Mouse (Mus musculus) midbrain, embryonic 10.5 days (tissue): ENCODE data around the gene Arsg. TPM values are rescaled to one million over a fixed set of nuclear protein-coding genes. Genes with fewer than 3 reads are reported as not detected.
"Not testable (repeated sequence)": the region's sequence is repeated elsewhere in the genome, so short reads cannot be mapped to it uniquely, and the experiment has no call there.

Experiments
- DNase-seq: peaks from one replicate; pipeline ENCODE4 v3.0.0-alpha.2; 2017; ENCODE audit warnings: low spot score
- H3K27ac ChIP-seq: fragments of 300-500 bp; sonication (generic); replicated peaks from 2 replicates; pipeline ENCODE4 v1.5.1; 2016; ENCODE audit warnings: mild to moderate bottlenecking
- H3K27me3 ChIP-seq: fragments of 300-500 bp; sonication (generic); 2 replicates; pipeline ENCODE4 v1.6.1; 2016; ENCODE audit warnings: low read depth, mild to moderate bottlenecking; ENCODE audit not compliant: poor library complexity, severe bottlenecking
- H3K36me3 ChIP-seq: fragments of 300-500 bp; sonication (generic); 2 replicates; pipeline ENCODE4 v1.6.1; 2016; ENCODE audit warnings: mild to moderate bottlenecking, moderate library complexity
- H3K4me1 ChIP-seq: fragments of 300-500 bp; sonication (generic); 2 replicates; pipeline ENCODE4 v1.6.1; 2016
- H3K4me3 ChIP-seq: fragments of 300-500 bp; sonication (generic); 2 replicates; pipeline ENCODE4 v1.5.1; 2016; ENCODE audit warnings: mild to moderate bottlenecking, moderate library complexity
- H3K9me3 ChIP-seq: fragments of 300-500 bp; sonication (generic); replicated peaks from 2 replicates; pipeline ENCODE4 v1.6.1; 2016; ENCODE audit warnings: mild to moderate bottlenecking
- WGBS: fragments of 180-500 bp; shearing (Covaris S2); methylation state at CpG from one replicate; pipeline ENCODE4 v1.1.7; 2016; 5-methylcytosine and 5-hydroxymethylcytosine counted together
- polyA plus RNA-seq: library from polyadenylated mRNA; unstranded; fragments of >200 nt; fragmentation: Nextera tagmentation; extraction: Ambion mirVana; gene quantifications from 2 replicates; pipeline ENCODE4 v1.2.1, GENCODE M21; 2016

The Arsg gene
- polyA plus RNA-seq, 1 experiment from 2014 or later, result 1.9 TPM

DNA sequence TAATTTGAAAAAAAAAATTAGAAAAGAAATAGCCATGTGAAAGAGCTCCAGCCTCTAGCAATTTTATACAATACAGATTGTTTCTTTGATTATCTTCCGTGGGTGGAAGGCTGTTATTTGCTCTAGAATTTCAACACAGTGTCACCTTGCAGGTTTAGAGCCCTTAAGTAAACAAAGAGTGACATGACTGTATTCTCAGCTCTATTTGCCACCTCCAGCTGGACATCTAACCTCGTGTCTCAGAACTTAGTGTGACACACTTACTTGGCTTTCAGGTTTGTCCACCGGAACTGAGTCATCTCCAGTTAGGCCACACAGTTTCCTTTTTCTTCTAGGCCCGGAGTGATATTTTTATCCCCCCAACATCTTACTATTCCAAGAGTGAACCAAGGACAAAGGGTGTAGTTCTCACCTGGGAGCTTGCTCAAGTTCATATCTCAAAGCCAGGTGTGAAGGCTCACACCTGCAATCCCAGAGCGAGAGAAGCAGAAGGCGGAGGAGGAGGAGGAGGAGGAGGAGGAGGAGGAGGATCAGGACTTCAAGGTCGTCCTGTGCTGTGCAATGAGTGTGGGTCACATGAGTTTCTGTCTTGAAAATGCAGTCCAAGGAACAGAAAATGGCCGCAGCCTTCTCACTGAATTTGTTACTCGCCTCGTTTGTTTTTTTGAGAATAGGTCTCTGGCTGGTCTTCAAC lies 15.0 kb downstream of the Arsg start:
- Histone ChIP-seq H3K4me1 (peaks cover 7% of the 10 kb centered on the region), H3K36me3 (no peaks in the 10 kb centered on the region), H3K9me3 (no peaks in the 10 kb centered on the region), H3K27ac (no peak overlapping the region), H3K27me3 (no peaks in the 10 kb centered on the region), H3K4me3 (no peak overlapping the region)
- DNase-seq, result no peak
- WGBS, result 83% methylated on average over 10 of the region's 10 CpGs

DNA sequence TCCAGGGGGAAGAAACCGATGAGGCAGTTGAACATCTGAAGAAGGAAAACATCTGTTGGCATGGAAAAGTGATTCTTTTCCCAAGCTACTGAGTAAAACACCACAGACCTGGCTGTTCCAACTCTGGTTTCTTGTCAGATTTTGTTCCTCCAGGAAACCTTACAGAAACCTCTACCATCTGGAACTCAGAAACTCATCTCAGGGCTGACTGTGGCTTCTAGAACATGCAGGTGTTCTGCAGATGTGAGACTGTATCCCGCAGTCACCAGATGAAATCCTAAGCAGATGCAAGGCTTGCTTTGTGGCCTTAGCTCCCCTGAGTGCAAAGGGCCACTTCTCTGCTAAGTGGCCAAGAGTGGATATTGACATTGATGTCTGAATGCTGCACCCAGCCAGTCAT lies 16.6 kb downstream of the Arsg start:
- Histone ChIP-seq H3K4me3 (no peak overlapping the region), H3K27ac (no peak overlapping the region), H3K9me3 (no peaks in the 10 kb centered on the region), H3K4me1 (peaks cover 10% of the 10 kb centered on the region), H3K27me3 (no peaks in the 10 kb centered on the region), H3K36me3 (no peaks in the 10 kb centered on the region)
- 83% methylated on average over 2 of the region's 2 CpGs for WGBS
- no peak for DNase-seq

GRCm38 (mm10) chr11:109491844-109492243 lies 18.7 kb downstream of the Arsg start:
- no peak overlapping the region for H3K27ac ChIP-seq
- H3K4me1 ChIP-seq, result peaks cover 30% of the 10 kb centered on the region
- WGBS, result 83% methylated on average over 4 of the region's 4 CpGs
- no peak for DNase-seq
- H3K9me3 ChIP-seq, result no peaks in the 10 kb centered on the region
- no peaks in the 10 kb centered on the region; the same call in 1 of the 2 replicates for H3K27me3 ChIP-seq
- H3K4me3 ChIP-seq, result no peak overlapping the region
- no peaks in the 10 kb centered on the region for H3K36me3 ChIP-seq

DNA sequence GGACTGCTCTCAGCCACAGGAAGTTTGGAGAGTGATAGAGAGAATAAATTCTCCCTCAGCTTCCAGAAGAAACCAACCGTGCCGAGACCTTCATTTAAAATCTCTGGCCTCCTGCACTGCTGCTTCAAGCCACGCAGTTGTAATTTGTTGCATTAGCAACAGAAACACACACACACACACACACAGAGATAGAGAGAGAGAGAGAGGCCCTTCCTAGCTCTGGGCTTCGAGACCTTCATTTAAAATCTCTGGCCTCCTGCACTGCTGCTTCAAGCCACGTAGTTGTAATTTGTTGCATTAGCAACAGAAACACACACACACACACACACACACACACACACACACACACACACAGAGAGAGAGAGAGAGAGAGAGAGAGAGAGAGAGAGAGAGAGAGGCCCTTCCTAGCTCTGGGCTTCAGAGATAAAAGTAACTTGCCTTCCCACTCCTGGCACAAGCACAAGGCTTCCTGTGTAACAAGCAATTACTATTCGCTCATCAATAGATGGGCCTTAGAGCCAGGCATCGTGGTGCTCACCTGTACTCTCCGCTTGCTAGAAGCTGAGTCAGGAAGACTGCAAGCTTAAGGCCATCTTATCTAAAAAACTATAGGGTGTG lies 19.8 kb downstream of the Arsg start:
- H3K9me3 ChIP-seq, H3K4me3 ChIP-seq, H3K36me3 ChIP-seq, H3K27ac ChIP-seq, H3K27me3 ChIP-seq, DNase-seq: not testable (repeated sequence)
- H3K4me1 ChIP-seq, result peaks cover 32% of the 10 kb centered on the region
- 84% methylated on average over 8 of the region's 8 CpGs for WGBS

- no peaks in the 10 kb centered on the region for H3K9me3 ChIP-seq
- no peak overlapping the region for H3K4me3 ChIP-seq
- no peaks in the 10 kb centered on the region for H3K36me3 ChIP-seq
- peak overlapping the region; percentile 53 for H3K27ac ChIP-seq
- no peak for DNase-seq
- WGBS, result 67% methylated on average over 24 of the region's 24 CpGs
- H3K4me1 ChIP-seq, result peaks cover 40% of the 10 kb centered on the region
- H3K27me3 ChIP-seq, result no peaks in the 10 kb centered on the region; the same call in 1 of the 2 replicates
These were observed 22.0 kb downstream of the Arsg start for GRCm38 (mm10) chr11:109494890-109495770.

- 66% methylated on average over 14 of the region's 14 CpGs for WGBS
- no peak overlapping the region for H3K4me3 ChIP-seq
- H3K27ac ChIP-seq, result no peak overlapping the region; the same call in 1 of the 2 replicates
- H3K4me1 ChIP-seq, result peaks cover 40% of the 10 kb centered on the region
- H3K9me3 ChIP-seq, result no peaks in the 10 kb centered on the region
- no peak for DNase-seq
- H3K36me3 ChIP-seq, result no peaks in the 10 kb centered on the region
- H3K27me3 ChIP-seq, result no peaks in the 10 kb centered on the region; the same call in 1 of the 2 replicates
These were observed 22.7 kb downstream of the Arsg start for GRCm38 (mm10) chr11:109495771-109496474.

- no peak overlapping the region for H3K4me3 ChIP-seq
- no peaks in the 10 kb centered on the region for H3K9me3 ChIP-seq
- 94% methylated on average over 7 of the region's 7 CpGs for WGBS
- H3K36me3 ChIP-seq, result no peaks in the 10 kb centered on the region
- peaks cover 40% of the 10 kb centered on the region for H3K4me1 ChIP-seq
- no peak for DNase-seq
- H3K27ac ChIP-seq, result no peak overlapping the region; the same call in 1 of the 2 replicates
- no peaks in the 10 kb centered on the region; the same call in 1 of the 2 replicates for H3K27me3 ChIP-seq
These were observed 23.4 kb downstream of the Arsg start for GRCm38 (mm10) chr11:109496475-109496993.

- Histone ChIP-seq H3K9me3 (no peaks in the 10 kb centered on the region), H3K4me3 (no peak overlapping the region), H3K27ac (no peak overlapping the region), H3K27me3 (no peaks in the 10 kb centered on the region; the same call in 1 of the 2 replicates), H3K36me3 (no peaks in the 10 kb centered on the region), H3K4me1 (peaks cover 40% of the 10 kb centered on the region)
- 77% methylated on average over 6 of the region's 6 CpGs for WGBS
- DNase-seq, result no peak
These were observed 24.0 kb downstream of the Arsg start for GRCm38 (mm10) chr11:109496996-109497714.

GRCm38 (mm10) chr11:109497990-109498389 lies 24.8 kb downstream of the Arsg start:
- H3K36me3 ChIP-seq, result no peaks in the 10 kb centered on the region
- H3K4me1 ChIP-seq, result peaks cover 40% of the 10 kb centered on the region
- WGBS, result 89% methylated on average over 9 of the region's 9 CpGs
- H3K27ac ChIP-seq, result no peak overlapping the region
- no peaks in the 10 kb centered on the region for H3K9me3 ChIP-seq
- H3K4me3 ChIP-seq, result no peak overlapping the region
- H3K27me3 ChIP-seq, result no peaks in the 10 kb centered on the region; the same call in 1 of the 2 replicates
- no peak for DNase-seq

- no peak overlapping the region for H3K27ac ChIP-seq
- H3K4me1 ChIP-seq, result peaks cover 32% of the 10 kb centered on the region
- 90% methylated on average over 5 of the region's 5 CpGs for WGBS
- H3K4me3 ChIP-seq, result no peak overlapping the region
- H3K36me3 ChIP-seq, result no peaks in the 10 kb centered on the region
- no peaks in the 10 kb centered on the region; the same call in 1 of the 2 replicates for H3K27me3 ChIP-seq
- H3K9me3 ChIP-seq, result no peaks in the 10 kb centered on the region
- DNase-seq, result no peak
These were observed 27.0 kb downstream of the Arsg start for GRCm38 (mm10) chr11:109500206-109500605.

GRCm38 (mm10) chr11:109504977-109505376 lies 31.8 kb downstream of the Arsg start:
- no peaks in the 10 kb centered on the region for H3K36me3 ChIP-seq
- no peak overlapping the region for H3K4me3 ChIP-seq
- peaks cover 15% of the 10 kb centered on the region for H3K4me1 ChIP-seq
- WGBS, result 88% methylated on average over 9 of the region's 9 CpGs
- no peak for DNase-seq
- H3K27me3 ChIP-seq, result no peaks in the 10 kb centered on the region
- H3K27ac ChIP-seq, result no peak overlapping the region
- no peaks in the 10 kb centered on the region for H3K9me3 ChIP-seq
